Mouse (Mus musculus): ENCODE data around the gene Mgll. TPM values are rescaled to one million over a fixed set of nuclear protein-coding genes. Genes with fewer than 3 reads are reported as not detected.

The Mgll gene
- polyA plus RNA-seq, 1 experiment = 152 TPM

DNA sequence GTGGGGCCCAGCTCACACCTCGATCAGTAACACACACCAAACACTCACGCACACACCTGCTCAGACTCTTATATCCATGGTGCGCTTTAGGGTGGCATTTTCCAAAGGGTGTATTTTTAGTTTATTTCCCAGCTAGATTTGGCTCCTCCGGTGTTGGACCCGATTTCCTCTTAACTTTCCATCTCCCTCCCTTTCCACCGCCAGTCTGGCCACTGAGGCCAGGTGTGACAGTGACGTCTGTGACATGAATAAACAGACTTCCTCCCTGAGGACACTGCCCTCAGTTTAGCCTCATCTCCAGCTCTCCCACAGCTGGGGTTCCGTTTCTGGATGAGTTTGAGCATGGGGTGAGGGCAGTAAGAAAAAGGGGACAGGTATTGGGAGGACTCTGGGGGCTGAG lies 52.8 kb downstream of the Mgll start:
- TF ChIP-seq POLR2A (IDR thresholded peaks at IDR 0.05; ENCODE audit: low read depth, low read length) = no peak
- Histone ChIP-seq H3K27me3 (replicated peaks; ENCODE audit: control insufficient read depth, insufficient read depth, low read length) (no peaks in the 10 kb centered on the region), H3K27ac (ENCODE audit: insufficient read depth, low read depth, low read length) (no peak overlapping the region), H3K4me3 (ENCODE audit: insufficient read depth, low read depth, low read length) (no peak overlapping the region), H3K4me1 (ENCODE audit: control insufficient read depth, insufficient read depth, low read length) (0 out of 2 replicates have a peak, but pooled peaks cover 3% of the 10 kb centered on the region), H3K36me3 (ENCODE audit: control insufficient read depth, insufficient read depth, low read length) (no peaks in the 10 kb centered on the region)
- 77% methylated on average over 8 of the region's 8 CpGs for WGBS
- DNase-seq = no peak

DNA sequence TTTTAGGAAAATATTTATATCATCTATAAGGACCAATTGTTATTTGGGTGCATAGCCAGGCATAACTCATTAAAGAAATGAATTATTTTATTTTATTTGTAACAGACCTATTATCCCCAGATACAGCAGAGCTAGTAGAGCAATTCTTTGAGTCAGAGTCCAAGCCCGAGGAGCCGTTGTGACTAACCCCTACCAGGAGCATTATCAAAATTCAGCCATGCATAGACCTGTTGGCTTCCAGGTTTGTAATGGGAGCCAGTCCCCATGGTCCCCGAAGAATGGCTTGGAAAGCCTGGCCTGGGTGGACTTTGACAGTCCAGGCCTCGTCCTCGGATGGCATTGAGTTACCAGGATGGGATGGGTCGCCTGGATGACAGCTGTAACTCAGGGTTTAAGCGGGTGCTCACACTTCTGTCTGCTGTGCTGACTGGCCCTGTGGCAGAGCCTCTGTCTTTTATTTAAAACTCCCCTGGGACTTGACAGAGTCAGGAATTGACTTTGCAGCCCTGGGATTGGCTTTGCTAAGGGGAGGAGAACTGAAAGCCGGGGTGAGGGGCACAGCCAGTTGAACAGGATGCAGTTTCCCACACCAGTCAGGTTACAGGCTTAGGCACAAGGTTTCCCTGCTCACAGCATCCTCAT lies 54.0 kb downstream of the Mgll start:
- no peak overlapping the region for H3K27ac ChIP-seq (ENCODE audit: insufficient read depth, low read depth, low read length)
- DNase-seq = no peak
- 0 out of 2 replicates have a peak, but pooled peaks cover 3% of the 10 kb centered on the region for H3K4me1 ChIP-seq (ENCODE audit: control insufficient read depth, insufficient read depth, low read length)
- H3K36me3 ChIP-seq (ENCODE audit: control insufficient read depth, insufficient read depth, low read length) = no peaks in the 10 kb centered on the region
- 37% methylated on average over 8 of the region's 8 CpGs for WGBS
- H3K4me3 ChIP-seq (ENCODE audit: insufficient read depth, low read depth, low read length) = no peak overlapping the region
- TF ChIP-seq CTCF (conservative IDR thresholded peaks at IDR 0.05; ENCODE audit: insufficient read depth, insufficient read length, low read depth, low read length) (no peak), POLR2A (IDR thresholded peaks at IDR 0.05; ENCODE audit: low read depth, low read length) (no peak)
- no peaks in the 10 kb centered on the region for H3K27me3 ChIP-seq (replicated peaks; ENCODE audit: control insufficient read depth, insufficient read depth, low read length)

DNA sequence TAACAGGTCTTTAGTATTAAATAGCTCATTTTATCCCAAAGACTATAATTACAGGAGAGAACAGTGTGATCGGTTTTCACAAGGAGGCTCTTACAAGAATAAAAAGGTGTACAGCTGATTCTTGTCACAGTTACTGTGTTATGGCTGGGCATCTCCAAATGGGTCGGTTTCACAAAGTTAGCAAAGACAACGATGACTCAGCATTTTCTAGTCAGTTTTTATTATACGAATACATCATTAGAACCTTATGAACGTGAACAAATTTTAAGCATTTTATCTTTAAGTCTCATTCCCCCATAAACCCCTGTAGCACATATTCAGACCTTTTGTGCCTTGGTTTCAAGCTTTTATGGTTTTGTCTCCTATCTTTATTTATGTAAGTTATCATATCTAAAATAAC lies 55.5 kb downstream of the Mgll start:
- DNase-seq = no peak
- H3K4me1 ChIP-seq (ENCODE audit: control insufficient read depth, insufficient read depth, low read length) = 0 out of 2 replicates have a peak, but pooled peaks cover 7% of the 10 kb centered on the region
- WGBS = 69% methylated on average over 5 of the region's 5 CpGs

DNA sequence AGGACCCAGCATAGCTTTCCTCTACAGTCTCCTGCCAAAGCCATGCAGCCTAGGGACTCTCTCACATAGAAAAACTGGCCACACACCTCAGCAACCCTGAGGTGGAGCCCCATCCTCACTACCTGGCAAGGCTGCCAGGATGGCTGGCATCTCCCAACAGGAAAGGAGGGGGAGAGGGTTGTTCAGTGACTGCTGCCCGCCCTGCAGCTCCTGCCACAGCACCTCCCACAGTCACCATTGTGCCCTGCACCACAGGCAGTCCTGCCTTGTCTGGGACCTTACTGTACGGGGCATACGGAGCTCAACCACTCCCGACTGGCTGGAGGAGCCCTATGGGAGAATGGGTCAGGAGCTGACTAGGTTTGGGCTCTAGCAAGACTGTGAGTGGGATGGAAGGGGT lies 57.7 kb downstream of the Mgll start:
- WGBS = 83% methylated on average over 4 of the region's 4 CpGs
- Histone ChIP-seq H3K36me3 (ENCODE audit: control insufficient read depth, insufficient read depth, low read length) (no peaks in the 10 kb centered on the region), H3K4me3 (ENCODE audit: insufficient read depth, low read depth, low read length) (no peak overlapping the region), H3K27ac (ENCODE audit: insufficient read depth, low read depth, low read length) (no peak overlapping the region), H3K4me1 (ENCODE audit: control insufficient read depth, insufficient read depth, low read length) (0 out of 2 replicates have a peak, but pooled peaks cover 11% of the 10 kb centered on the region), H3K27me3 (replicated peaks; ENCODE audit: control insufficient read depth, insufficient read depth, low read length) (no peaks in the 10 kb centered on the region)
- DNase-seq = no peak
- TF ChIP-seq POLR2A (IDR thresholded peaks at IDR 0.05; ENCODE audit: low read depth, low read length) = no peak
- TF ChIP-seq CTCF (conservative IDR thresholded peaks at IDR 0.05; ENCODE audit: insufficient read depth, insufficient read length, low read depth, low read length) = no peak

More for the DNA sequence above, 55.5 kb downstream of the Mgll start:
- no peak overlapping the region for H3K27ac ChIP-seq (ENCODE audit: insufficient read depth, low read depth, low read length)
- no peak overlapping the region for H3K4me3 ChIP-seq (ENCODE audit: insufficient read depth, low read depth, low read length)
- TF ChIP-seq POLR2A (IDR thresholded peaks at IDR 0.05; ENCODE audit: low read depth, low read length) (no peak), CTCF (conservative IDR thresholded peaks at IDR 0.05; ENCODE audit: insufficient read depth, insufficient read length, low read depth, low read length) (no peak)
- no peaks in the 10 kb centered on the region for H3K36me3 ChIP-seq (ENCODE audit: control insufficient read depth, insufficient read depth, low read length)
- no peaks in the 10 kb centered on the region for H3K27me3 ChIP-seq (replicated peaks; ENCODE audit: control insufficient read depth, insufficient read depth, low read length)

DNA sequence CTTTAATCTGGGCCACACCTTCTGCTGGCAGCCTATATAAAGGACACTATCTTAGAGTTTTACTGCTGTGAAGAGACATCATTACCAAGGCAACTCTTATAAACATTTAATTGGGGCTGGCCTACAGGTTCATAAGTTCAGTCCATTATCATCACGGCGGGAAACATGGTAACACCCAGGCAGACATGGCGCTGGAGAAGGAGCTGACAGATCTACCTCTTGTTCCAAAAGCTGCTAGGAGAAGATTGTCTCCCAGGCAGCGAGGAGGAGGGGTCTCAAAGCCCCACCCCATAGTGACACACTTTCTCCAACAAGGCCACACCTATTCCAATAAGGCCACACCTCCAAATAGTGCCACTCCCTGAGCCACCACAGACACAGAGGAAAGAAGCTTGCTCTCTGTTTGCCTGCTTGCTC lies 58.8 kb downstream of the Mgll start:
- 76% methylated on average over 4 of the region's 4 CpGs for whole genome bisulfite sequencing
- Histone ChIP-seq H3K27me3 (replicated peaks; ENCODE audit: control insufficient read depth, insufficient read depth, low read length) (no peaks in the 10 kb centered on the region), H3K36me3 (ENCODE audit: control insufficient read depth, insufficient read depth, low read length) (no peaks in the 10 kb centered on the region), H3K27ac (ENCODE audit: insufficient read depth, low read depth, low read length) (no peak overlapping the region), H3K4me1 (ENCODE audit: control insufficient read depth, insufficient read depth, low read length) (0 out of 2 replicates have a peak, but pooled peaks cover 9% of the 10 kb centered on the region), H3K4me3 (ENCODE audit: insufficient read depth, low read depth, low read length) (no peak overlapping the region)
- DNase-seq = no peak
- no peak for TF ChIP-seq CTCF (conservative IDR thresholded peaks at IDR 0.05; ENCODE audit: insufficient read depth, insufficient read length, low read depth, low read length)
- no peak for TF ChIP-seq POLR2A (IDR thresholded peaks at IDR 0.05; ENCODE audit: low read depth, low read length)

DNA sequence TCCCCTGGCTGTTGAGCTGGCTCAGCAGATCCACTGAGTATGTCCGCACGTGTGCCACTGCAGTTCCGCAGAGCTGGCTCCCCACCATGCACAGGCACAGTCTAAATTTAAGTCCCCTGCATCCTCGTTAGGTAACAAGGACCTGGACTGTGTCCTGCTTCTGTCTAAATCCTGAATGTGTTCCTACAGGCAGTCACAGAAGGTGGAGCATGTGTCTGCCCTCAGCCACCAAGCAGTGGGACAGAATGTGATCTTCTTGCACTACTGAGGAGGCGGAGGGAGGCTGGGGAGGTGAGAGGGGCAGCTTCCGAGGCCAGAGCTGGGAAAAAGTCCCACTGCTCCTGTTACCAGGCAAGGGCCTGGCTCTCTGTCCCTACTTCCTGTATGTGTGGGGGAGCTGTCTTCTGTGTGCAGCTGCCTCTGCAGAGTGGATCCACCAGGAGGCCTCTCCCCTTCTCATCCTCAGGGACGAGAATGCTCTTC lies 60.5 kb downstream of the Mgll start:
- H3K4me1 ChIP-seq (ENCODE audit: control insufficient read depth, insufficient read depth, low read length) = 0 out of 2 replicates have a peak, but pooled peaks cover 9% of the 10 kb centered on the region
- no peak overlapping the region for H3K4me3 ChIP-seq (ENCODE audit: insufficient read depth, low read depth, low read length)
- no peaks in the 10 kb centered on the region for H3K36me3 ChIP-seq (ENCODE audit: control insufficient read depth, insufficient read depth, low read length)
- WGBS = 65% methylated on average over 7 of the region's 7 CpGs
- TF ChIP-seq POLR2A (IDR thresholded peaks at IDR 0.05; ENCODE audit: low read depth, low read length) (no peak), CTCF (conservative IDR thresholded peaks at IDR 0.05; ENCODE audit: insufficient read depth, insufficient read length, low read depth, low read length) (no peak)
- peak overlapping the region; percentile 67 for H3K27ac ChIP-seq (ENCODE audit: insufficient read depth, low read depth, low read length)
- peak; percentile 41 for DNase-seq
- H3K27me3 ChIP-seq (replicated peaks; ENCODE audit: control insufficient read depth, insufficient read depth, low read length) = no peaks in the 10 kb centered on the region

DNA sequence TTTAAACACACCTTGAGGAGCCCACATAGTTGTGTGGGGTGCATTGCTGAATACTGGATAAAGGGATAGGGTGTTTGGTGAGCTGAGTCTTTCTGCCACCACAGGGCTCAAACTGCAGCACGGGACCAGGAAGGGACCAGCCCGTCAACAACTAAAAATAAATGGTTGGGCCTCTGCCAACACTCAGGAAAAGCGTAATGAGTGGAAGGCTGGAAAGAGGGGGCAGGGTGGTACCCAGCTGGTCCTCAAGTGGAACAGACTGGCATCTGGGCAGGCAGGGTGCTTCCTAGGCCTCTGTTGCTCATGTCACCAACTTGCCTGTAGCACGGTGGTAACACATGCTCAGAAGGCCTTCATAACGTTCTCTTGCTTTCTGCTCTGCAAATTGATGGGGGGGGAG lies 61.1 kb downstream of the Mgll start:
- no peak for TF ChIP-seq POLR2A (IDR thresholded peaks at IDR 0.05; ENCODE audit: low read depth, low read length)
- no peak for TF ChIP-seq CTCF (conservative IDR thresholded peaks at IDR 0.05; ENCODE audit: insufficient read depth, insufficient read length, low read depth, low read length)
- Histone ChIP-seq H3K27me3 (replicated peaks; ENCODE audit: control insufficient read depth, insufficient read depth, low read length) (no peaks in the 10 kb centered on the region), H3K4me3 (ENCODE audit: insufficient read depth, low read depth, low read length) (no peak overlapping the region), H3K27ac (ENCODE audit: insufficient read depth, low read depth, low read length) (peak overlapping the region; percentile 67), H3K36me3 (ENCODE audit: control insufficient read depth, insufficient read depth, low read length) (no peaks in the 10 kb centered on the region), H3K4me1 (ENCODE audit: control insufficient read depth, insufficient read depth, low read length) (0 out of 2 replicates have a peak, but pooled peaks cover 9% of the 10 kb centered on the region)
- DNase-seq = peak; percentile 67
- 54% methylated on average over 5 of the region's 5 CpGs for WGBS

Measured in kidney, adult 2 months (tissue).